Mouse (Mus musculus) thymus, adult 2 months (tissue): ENCODE data around the gene Itsn2. TPM values are rescaled to one million over a fixed set of nuclear protein-coding genes. Genes with fewer than 3 reads are reported as not detected.

Experiments used
- DNase-seq: peaks from one replicate; pipeline ENCODE4 v3.0.0; 2021
- H3K27ac ChIP-seq: fragments of 200-500 bp; 2 replicates; pipeline ENCODE4 v1.5.1; 2012; ENCODE audit warnings: low read length, control low read depth; ENCODE audit not compliant: control insufficient read depth, insufficient read depth
- H3K27me3 ChIP-seq: fragments of 200-500 bp; 2 replicates; pipeline ENCODE4 v1.6.1; 2012; ENCODE audit warnings: mild to moderate bottlenecking, low read length, moderate library complexity, mixed read lengths; ENCODE audit not compliant: control insufficient read depth, insufficient read depth
- H3K36me3 ChIP-seq: fragments of 200-500 bp; 2 replicates; pipeline ENCODE4 v1.6.1; 2012; ENCODE audit warnings: mild to moderate bottlenecking, low read length, moderate library complexity; ENCODE audit not compliant: control insufficient read depth, insufficient read depth
- H3K4me1 ChIP-seq: fragments of 200-500 bp; replicated peaks from 2 replicates; pipeline ENCODE4 v1.6.1; 2012; ENCODE audit warnings: low read length; ENCODE audit not compliant: control insufficient read depth, insufficient read depth
- H3K4me3 ChIP-seq: fragments of 200-500 bp; 2 replicates; pipeline ENCODE4 v1.5.1; 2012; ENCODE audit warnings: mild to moderate bottlenecking, low read length, control low read depth, moderate library complexity; ENCODE audit not compliant: control insufficient read depth, insufficient read depth
- CTCF ChIP-seq: fragments of 200-500 bp; IDR thresholded peaks from 2 replicates; pipeline ENCODE4 v1.5.1; 2012; ENCODE audit warnings: mild to moderate bottlenecking, control low read depth, low read length, moderate library complexity, borderline replicate concordance; ENCODE audit not compliant: control insufficient read depth, poor library complexity, insufficient read depth; ENCODE audit errors: extremely low read depth
- POLR2A ChIP-seq: fragments of 200-500 bp; IDR thresholded peaks from 2 replicates; pipeline ENCODE4 v1.6.1; 2012; ENCODE audit warnings: mild to moderate bottlenecking, low read length, control low read depth, moderate library complexity; ENCODE audit not compliant: control insufficient read depth, poor library complexity, insufficient read depth; ENCODE audit errors: extremely low read depth
- WGBS: fragments of 180-500 bp; shearing (Covaris S2); methylation state at CpG from one replicate; pipeline ENCODE4 v1.1.7; 2018; 5-methylcytosine and 5-hydroxymethylcytosine counted together
- polyA plus RNA-seq: library from polyadenylated mRNA; depleted of rRNA; stranded (reverse); fragments of >200 nt; gene quantifications from 2 replicates; pipeline ENCODE4 v1.2.3, GENCODE M21; 2012

The Itsn2 gene
- polyA plus RNA-seq, 1 experiment: 62.9 TPM

- no peak for DNase-seq
- no peak overlapping the region for H3K27ac ChIP-seq
- peaks cover 13% of the 10 kb centered on the region for H3K4me1 ChIP-seq
- 90% methylated on average over 6 of the region's 6 CpGs for WGBS
- H3K27me3 ChIP-seq: no peaks in the 10 kb centered on the region
- TF ChIP-seq POLR2A (no peak), CTCF (no peak)
- H3K4me3 ChIP-seq: no peak overlapping the region
- no peaks in the 10 kb centered on the region for H3K36me3 ChIP-seq
These were observed 37.0 kb upstream of the Itsn2 start for GRCm38 (mm10) chr12:4555451-4555850.

GRCm38 (mm10) chr12:4556891-4557290, 35.5 kb upstream of the Itsn2 start:
- DNase-seq: no peak
- Histone ChIP-seq H3K27me3 (no peaks in the 10 kb centered on the region), H3K36me3 (no peaks in the 10 kb centered on the region), H3K4me1 (peaks cover 12% of the 10 kb centered on the region), H3K4me3 (no peak overlapping the region), H3K27ac (no peak overlapping the region)
- TF ChIP-seq POLR2A: no peak
- no peak for TF ChIP-seq CTCF
- WGBS: 93% methylated on average over 9 of the region's 9 CpGs

- H3K36me3 ChIP-seq: no peaks in the 10 kb centered on the region
- WGBS: 56% methylated on average over 3 of the region's 3 CpGs
- no peaks in the 10 kb centered on the region for H3K27me3 ChIP-seq
- peaks cover 9% of the 10 kb centered on the region for H3K4me1 ChIP-seq
- no peak overlapping the region for H3K27ac ChIP-seq
- no peak overlapping the region for H3K4me3 ChIP-seq
- no peak for TF ChIP-seq CTCF
- TF ChIP-seq POLR2A: no peak
- DNase-seq: no peak
These were observed 35.0 kb upstream of the Itsn2 start for GRCm38 (mm10) chr12:4557436-4557835.

- H3K4me1 ChIP-seq: peaks cover 9% of the 10 kb centered on the region
- TF ChIP-seq CTCF: no peak
- no peak for TF ChIP-seq POLR2A
- no peaks in the 10 kb centered on the region for H3K27me3 ChIP-seq
- no peaks in the 10 kb centered on the region for H3K36me3 ChIP-seq
- 97% methylated on average over 3 of the region's 3 CpGs for WGBS
- H3K27ac ChIP-seq: no peak overlapping the region
- H3K4me3 ChIP-seq: no peak overlapping the region
- no peak for DNase-seq
These were observed 34.4 kb upstream of the Itsn2 start for GRCm38 (mm10) chr12:4558013-4558412.

- peak; percentile 49 for DNase-seq
- Histone ChIP-seq H3K4me3 (no peak overlapping the region), H3K27me3 (no peaks in the 10 kb centered on the region), H3K27ac (no peak overlapping the region), H3K4me1 (peaks cover 9% of the 10 kb centered on the region), H3K36me3 (no peaks in the 10 kb centered on the region)
- no peak for TF ChIP-seq CTCF
- no peak for TF ChIP-seq POLR2A
- WGBS: 32% methylated on average over 9 of the region's 9 CpGs
These were observed 33.8 kb upstream of the Itsn2 start for GRCm38 (mm10) chr12:4558475-4559279.

GRCm38 (mm10) chr12:4571864-4572263, 20.6 kb upstream of the Itsn2 start:
- 36% methylated on average over 5 of the region's 5 CpGs for WGBS
- DNase-seq: peak; percentile 49
- no peaks in the 10 kb centered on the region for H3K36me3 ChIP-seq
- H3K4me3 ChIP-seq: no peak overlapping the region
- H3K4me1 ChIP-seq: no peaks in the 10 kb centered on the region
- no peak for TF ChIP-seq POLR2A
- no peak for TF ChIP-seq CTCF
- H3K27me3 ChIP-seq: no peaks in the 10 kb centered on the region
- H3K27ac ChIP-seq: no peak overlapping the region

GRCm38 (mm10) chr12:4574065-4574464, 18.4 kb upstream of the Itsn2 start:
- H3K27ac ChIP-seq: no peak overlapping the region
- H3K27me3 ChIP-seq: no peaks in the 10 kb centered on the region
- no peak overlapping the region for H3K4me3 ChIP-seq
- H3K36me3 ChIP-seq: no peaks in the 10 kb centered on the region
- TF ChIP-seq CTCF (no peak), POLR2A (no peak)
- H3K4me1 ChIP-seq: no peaks in the 10 kb centered on the region
- WGBS: 97% methylated on average over 4 of the region's 4 CpGs
- no peak for DNase-seq

- Histone ChIP-seq H3K4me3 (no peak overlapping the region), H3K27ac (no peak overlapping the region)
- DNase-seq: no peak
These were observed 10.1 kb upstream of the Itsn2 start for GRCm38 (mm10) chr12:4582326-4582725.

More at GRCm38 (mm10) chr12:4582326-4582725, 10.1 kb upstream of the Itsn2 start:
- no peaks in the 10 kb centered on the region for H3K27me3 ChIP-seq
- H3K4me1 ChIP-seq: no peaks in the 10 kb centered on the region
- TF ChIP-seq POLR2A (no peak), CTCF (no peak)
- no peaks in the 10 kb centered on the region for H3K36me3 ChIP-seq
